Mouse (Mus musculus) MEL (cell line): ENCODE measurements at regions not wholly inside any gene's neighbourhood (a gene's known extent, or its start where the extent isn't known, plus 50 kb on each side); places are given as distances from the start of the nearest gene placed in this dataset.

Experiments used
- DNase-seq: peaks from one replicate; pipeline ENCODE4 v3.0.0; 2011; ENCODE audit warnings: low read depth, low spot score
- H3K27ac ChIP-seq: 2 replicates; pipeline ENCODE4 v1.5.1; 2012; ENCODE audit warnings: low read depth, mild to moderate bottlenecking, control low read depth, low read length, moderate library complexity; ENCODE audit not compliant: control insufficient read depth
- H3K27me3 ChIP-seq, 2 experiments: fragments of 150-350 bp in 1 of 2; sonication (generic) in 1 of 2; 2 replicates each; pipeline ENCODE4 v1.6.1; 2012; ENCODE audit warnings: low read length in 2 of 2, mild to moderate bottlenecking in 2 of 2, improper control_type of control experiment in 1 of 2, moderate library complexity in 1 of 2; ENCODE audit not compliant: insufficient read depth in 2 of 2, control insufficient read depth in 1 of 2
- H3K36me3 ChIP-seq, 2 experiments: 2 replicates each; pipeline ENCODE4 v1.6.1; 2012 to 2014; ENCODE audit warnings: low read length in 2 of 2, improper control_type of control experiment in 1 of 2, inconsistent platforms in 1 of 2, mild to moderate bottlenecking in 1 of 2; ENCODE audit not compliant: insufficient read depth in 2 of 2, control insufficient read depth in 1 of 2
- H3K4me1 ChIP-seq, 2 experiments: fragments of 150-350 bp in 1 of 2; sonication (generic) in 1 of 2; 2 replicates each; pipeline ENCODE4 v1.6.1; 2012; ENCODE audit warnings: low read length in 2 of 2, improper control_type of control experiment in 1 of 2, mild to moderate bottlenecking in 1 of 2; ENCODE audit not compliant: insufficient read depth in 2 of 2, control insufficient read depth in 1 of 2
- H3K4me3 ChIP-seq, 2 experiments: fragments of 150-350 bp in 1 of 2; sonication (generic) in 1 of 2; 2 replicates each; pipeline ENCODE4 v1.5.1; 2012; ENCODE audit warnings: low read depth in 2 of 2, low read length in 2 of 2, mild to moderate bottlenecking in 2 of 2, moderate library complexity in 2 of 2, control low read depth in 1 of 2, improper control_type of control experiment in 1 of 2; ENCODE audit not compliant: control insufficient read depth in 1 of 2, insufficient read depth in 1 of 2
- H3K79me2 ChIP-seq: 2 replicates; pipeline ENCODE4 v1.6.1; 2012; ENCODE audit warnings: mild to moderate bottlenecking, low read length, moderate library complexity; ENCODE audit not compliant: control insufficient read depth, poor library complexity, insufficient read depth
- H3K9ac ChIP-seq: 2 replicates; pipeline ENCODE4 v1.6.1; 2012; ENCODE audit warnings: low read depth, mild to moderate bottlenecking, control low read depth, low read length, moderate library complexity; ENCODE audit not compliant: control insufficient read depth, poor library complexity, severe bottlenecking
- H3K9me3 ChIP-seq: fragments of 150-350 bp; sonication (generic); replicated peaks from 2 replicates; pipeline ENCODE4 v1.6.1; 2012; ENCODE audit warnings: mild to moderate bottlenecking, low read length, improper control_type of control experiment, moderate library complexity; ENCODE audit not compliant: insufficient read depth
- BHLHE40 ChIP-seq: IDR thresholded peaks from 2 replicates; pipeline ENCODE4 v1.6.1; 2012; ENCODE audit warnings: low read depth, mild to moderate bottlenecking, inconsistent platforms, low read length, improper control_type of control experiment, borderline replicate concordance
- CHD1 ChIP-seq: IDR thresholded peaks from 2 replicates; pipeline ENCODE4 v1.6.1; 2012; ENCODE audit warnings: low read depth, mild to moderate bottlenecking, inconsistent platforms, low read length, improper control_type of control experiment
- E2F4 ChIP-seq: IDR thresholded peaks from 2 replicates; pipeline ENCODE4 v1.6.1; 2011; ENCODE audit warnings: low read depth, low read length, improper control_type of control experiment, borderline replicate concordance
- ELF1 ChIP-seq: IDR thresholded peaks from 2 replicates; pipeline ENCODE4 v1.6.1; 2014; ENCODE audit warnings: low read depth, mild to moderate bottlenecking, inconsistent platforms, low read length, improper control_type of control experiment, moderate library complexity
- EP300 ChIP-seq, 2 experiments: IDR thresholded peaks; 2 replicates each; pipeline ENCODE4 v1.6.1; 2011; ENCODE audit warnings: improper control_type of control experiment in 2 of 2, low read length in 2 of 2, low read depth in 1 of 2, mild to moderate bottlenecking in 1 of 2
- ETS1 ChIP-seq: IDR thresholded peaks from 2 replicates; pipeline ENCODE4 v1.6.1; 2012; ENCODE audit warnings: low read depth, mild to moderate bottlenecking, inconsistent platforms, low read length, improper control_type of control experiment, moderate library complexity
- GABPA ChIP-seq: IDR thresholded peaks from 2 replicates; pipeline ENCODE4 v1.6.1; 2012; ENCODE audit warnings: low read depth, mild to moderate bottlenecking, inconsistent platforms, low read length, improper control_type of control experiment, moderate library complexity
- GATA1 ChIP-seq: IDR thresholded peaks from 2 replicates; pipeline ENCODE4 v1.6.1; 2011; ENCODE audit warnings: low read depth, low read length, improper control_type of control experiment
- HCFC1 ChIP-seq: IDR thresholded peaks from 2 replicates; pipeline ENCODE4 v1.6.1; 2012; ENCODE audit warnings: low read depth, mild to moderate bottlenecking, inconsistent platforms, low read length, improper control_type of control experiment, moderate library complexity
- MAFK ChIP-seq: IDR thresholded peaks from 2 replicates; pipeline ENCODE4 v1.6.1; 2011; ENCODE audit warnings: low read depth, mild to moderate bottlenecking, low read length, improper control_type of control experiment, borderline replicate concordance
- MAX ChIP-seq: IDR thresholded peaks from 2 replicates; pipeline ENCODE4 v1.6.1; 2011; ENCODE audit warnings: low read length, improper control_type of control experiment
- MAZ ChIP-seq: IDR thresholded peaks from 2 replicates; pipeline ENCODE4 v1.6.1; 2012; ENCODE audit warnings: low read depth, mild to moderate bottlenecking, inconsistent platforms, low read length, improper control_type of control experiment
- MYB ChIP-seq: IDR thresholded peaks from 2 replicates; pipeline ENCODE4 v1.6.1; 2011; ENCODE audit warnings: mild to moderate bottlenecking, low read depth, low read length, improper control_type of control experiment
- MYC ChIP-seq: IDR thresholded peaks from 2 replicates; pipeline ENCODE4 v1.6.1; 2011; ENCODE audit warnings: low read depth, mild to moderate bottlenecking, low read length, improper control_type of control experiment, moderate library complexity
- NELFE ChIP-seq: IDR thresholded peaks from 2 replicates; pipeline ENCODE4 v1.6.1; 2011; ENCODE audit warnings: low read depth, low read length, improper control_type of control experiment
- NRF1 ChIP-seq: IDR thresholded peaks from 2 replicates; pipeline ENCODE4 v1.6.1; 2014; ENCODE audit warnings: low read depth, mild to moderate bottlenecking, inconsistent platforms, low read length, improper control_type of control experiment, moderate library complexity; ENCODE audit not compliant: poor library complexity, insufficient read depth, severe bottlenecking
- POLR2A ChIP-seq, 2 experiments: IDR thresholded peaks; 2 replicates each; pipeline ENCODE4 v1.6.1; 2011 to 2012; ENCODE audit warnings: low read length in 2 of 2, mild to moderate bottlenecking in 2 of 2, control low read depth in 1 of 2, improper control_type of control experiment in 1 of 2, low read depth in 1 of 2, moderate library complexity in 1 of 2; ENCODE audit not compliant: control insufficient read depth in 1 of 2, insufficient read depth in 1 of 2, poor library complexity in 1 of 2
- RCOR1 ChIP-seq: IDR thresholded peaks from 2 replicates; pipeline ENCODE4 v1.6.1; 2012; ENCODE audit warnings: low read depth, mild to moderate bottlenecking, inconsistent platforms, low read length, improper control_type of control experiment
- SIN3A ChIP-seq: IDR thresholded peaks from 2 replicates; pipeline ENCODE4 v1.6.1; 2012; ENCODE audit warnings: low read length, improper control_type of control experiment, inconsistent platforms
- SMC3 ChIP-seq: IDR thresholded peaks from 2 replicates; pipeline ENCODE4 v1.6.1; 2011; ENCODE audit warnings: low read depth, low read length, improper control_type of control experiment
- TAL1 ChIP-seq: IDR thresholded peaks from 2 replicates; pipeline ENCODE4 v1.6.1; 2012; ENCODE audit warnings: mild to moderate bottlenecking, inconsistent platforms, low read length, moderate library complexity, mixed read lengths
- TBP ChIP-seq: IDR thresholded peaks from 2 replicates; pipeline ENCODE4 v1.8.0; 2011; ENCODE audit warnings: low read depth, low read length, improper control_type of control experiment
- TCF12 ChIP-seq: IDR thresholded peaks from 2 replicates; pipeline ENCODE4 v1.6.1; 2014; ENCODE audit warnings: low read depth, mild to moderate bottlenecking, inconsistent platforms, low read length, improper control_type of control experiment, moderate library complexity
- USF1 ChIP-seq: IDR thresholded peaks from 2 replicates; pipeline ENCODE4 v1.6.1; 2014; ENCODE audit warnings: low read depth, mild to moderate bottlenecking, inconsistent platforms, low read length, improper control_type of control experiment, moderate library complexity
- USF2 ChIP-seq, 2 experiments: IDR thresholded peaks; 2 replicates each; pipeline ENCODE4 v1.6.1; 2011 to 2012; ENCODE audit warnings: improper control_type of control experiment in 2 of 2, low read length in 2 of 2, borderline replicate concordance in 1 of 2, inconsistent platforms in 1 of 2, low read depth in 1 of 2, mild to moderate bottlenecking in 1 of 2; ENCODE audit not compliant: insufficient read depth in 1 of 2
- ZKSCAN1 ChIP-seq: IDR thresholded peaks from 2 replicates; pipeline ENCODE4 v1.6.1; 2012; ENCODE audit warnings: low read depth, mild to moderate bottlenecking, inconsistent platforms, low read length, improper control_type of control experiment, moderate library complexity
- ZNF384 ChIP-seq: IDR thresholded peaks from 2 replicates; pipeline ENCODE4 v1.6.1; 2012; ENCODE audit warnings: low read depth, mild to moderate bottlenecking, inconsistent platforms, low read length, improper control_type of control experiment

DNA sequence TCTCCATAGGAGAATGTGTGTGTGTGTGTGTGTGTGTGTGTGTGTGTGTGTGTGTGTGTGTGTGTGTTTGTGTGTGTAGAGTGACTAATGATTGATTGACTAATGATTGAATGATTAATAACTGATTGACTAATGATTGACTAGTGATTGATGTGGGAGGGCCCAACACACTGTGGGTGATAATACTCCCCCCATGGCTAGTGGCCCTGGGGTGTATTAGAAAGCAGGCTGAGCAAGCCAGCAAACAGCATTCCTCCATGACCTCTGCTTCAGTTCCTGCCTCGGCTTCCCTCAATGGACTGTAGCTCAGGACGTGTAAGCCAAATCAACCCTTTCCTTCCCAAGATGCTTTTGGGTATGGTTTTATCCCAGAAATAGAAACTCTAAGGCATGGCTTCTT lies 114.1 kb upstream of the Rreb1 start:
- TF ChIP-seq BHLHE40 (no peak), USF2 (IDR thresholded peaks at IDR 0.05; ENCODE audit: borderline replicate concordance in 1 of 2, insufficient read depth in 1 of 2, low read depth in 1 of 2, low read length in 2 of 2) (no peak), TAL1 (no peak), CHD1 (no peak), ETS1 (no peak), SIN3A (no peak), HCFC1 (no peak), ZNF384 (no peak), MAFK (no peak), MYC (no peak), TBP (no peak), POLR2A (IDR thresholded peaks at IDR 0.05; ENCODE audit: control insufficient read depth in 1 of 2, insufficient read depth in 1 of 2, low read depth in 1 of 2, low read length in 2 of 2, poor library complexity in 1 of 2) (no peak), MAZ (no peak), EP300 (IDR thresholded peaks at IDR 0.05; ENCODE audit: low read depth in 1 of 2, low read length in 2 of 2) (no peak), MYB (no peak), USF1 (no peak), ELF1 (no peak), RCOR1 (no peak)
- Histone ChIP-seq H3K9me3 (no peaks in the 10 kb centered on the region), H3K79me2 (no peaks in the 10 kb centered on the region), H3K4me3 (no peak overlapping the region), H3K27me3 (peaks cover 0 to 3% of the 10 kb centered on the region in 2 experiments; a peak in 3 of 4 replicates), H3K9ac (no peak overlapping the region), H3K4me1 (peaks cover 0 to 15% of the 10 kb centered on the region in 2 experiments; a peak in 2 of 4 replicates), H3K36me3 (peaks cover 0 to 3% of the 10 kb centered on the region in 2 experiments; a peak in 2 of 4 replicates), H3K27ac (no peak overlapping the region)
- no peak for DNase-seq

DNA sequence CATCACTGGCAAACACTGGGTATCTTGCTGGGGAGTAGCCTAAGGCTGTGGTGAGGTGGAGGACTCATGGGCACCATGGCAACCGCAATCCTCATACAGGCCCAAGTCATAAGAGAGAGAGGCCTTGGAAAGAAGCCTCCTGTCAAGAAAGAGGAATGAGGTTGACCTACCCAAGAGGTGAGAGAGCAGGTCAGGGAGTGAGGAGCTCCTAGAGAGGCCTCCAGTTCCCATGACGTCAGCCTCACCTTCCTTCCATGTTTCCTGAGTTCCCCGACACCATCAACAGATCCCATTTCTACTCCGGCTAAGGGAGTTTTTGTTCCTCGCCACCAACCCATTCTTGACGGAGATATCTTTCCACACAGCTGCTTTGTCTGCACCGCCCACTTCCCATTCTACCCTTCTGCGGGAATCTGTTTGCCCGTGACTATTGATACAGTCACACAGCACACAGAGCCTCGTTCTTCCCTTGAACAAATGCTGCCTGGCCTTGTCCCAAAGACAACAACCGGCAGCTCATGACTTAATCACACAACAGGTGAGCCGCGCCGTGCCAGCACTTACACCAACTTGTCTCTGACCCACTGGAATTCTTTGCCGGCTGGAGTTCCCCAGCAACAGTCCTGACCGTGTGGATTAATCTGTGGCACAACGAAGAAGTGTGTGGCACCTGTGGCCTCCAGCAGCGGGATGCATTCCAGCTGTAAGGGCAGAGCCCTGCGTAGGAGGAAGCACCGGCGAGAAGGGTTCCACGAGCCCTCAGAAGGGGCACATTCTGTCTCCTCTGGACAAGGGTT lies 111.8 kb upstream of the Rreb1 start:
- Histone ChIP-seq H3K36me3 (peaks cover 0 to 3% of the 10 kb centered on the region in 2 experiments; a peak in 2 of 4 replicates), H3K9ac (no peak overlapping the region), H3K79me2 (no peaks in the 10 kb centered on the region), H3K9me3 (no peaks in the 10 kb centered on the region), H3K4me3 (peak overlapping the region; percentile 8 to 45), H3K27me3 (peaks cover 0 to 3% of the 10 kb centered on the region in 2 experiments; a peak in 3 of 4 replicates), H3K4me1 (peaks cover 0 to 15% of the 10 kb centered on the region in 2 experiments; a peak in 2 of 4 replicates), H3K27ac (no peak overlapping the region)
- TF ChIP-seq TAL1: peak; percentile 87
- TF ChIP-seq GABPA: no peak
- TF ChIP-seq MAX: 0 out of 2 replicates have a peak, but pooled peaks have one; percentile 25
- TF ChIP-seq NELFE: no peak
- no peak for TF ChIP-seq SMC3
- TF ChIP-seq E2F4: no peak
- TF ChIP-seq BHLHE40: peak; percentile 69; the same call in 1 of the 2 replicates
- no peak for TF ChIP-seq ELF1
- TF ChIP-seq MYC: 0 out of 2 replicates have a peak, but pooled peaks have one; percentile 37
- peak; percentile 70 to 76 for TF ChIP-seq EP300 (IDR thresholded peaks at IDR 0.05; ENCODE audit: low read depth in 1 of 2, low read length in 2 of 2)
- TF ChIP-seq ETS1: peak; percentile 61; the same call in 1 of the 2 replicates
- no peak for TF ChIP-seq ZKSCAN1
- TF ChIP-seq NRF1: no peak
- TF ChIP-seq GATA1: peak; percentile 67
- TF ChIP-seq TCF12: peak; percentile 83
- peak; percentile 77 for DNase-seq
